Mouse (Mus musculus) stomach, postnatal 0 days (tissue): ENCODE results near the gene Actr1a.

ENCODE experiments used
- CTCF ChIP-seq: IDR thresholded peaks from 2 replicates; pipeline ENCODE4 v1.5.1; 2016; ENCODE audit warnings: antibody characterized with exemption, low read depth, mild to moderate bottlenecking, moderate library complexity
- EP300 ChIP-seq: optimal IDR thresholded peaks from 2 replicates; pipeline ENCODE3; 2016; ENCODE audit warnings: antibody characterized with exemption

DNA sequence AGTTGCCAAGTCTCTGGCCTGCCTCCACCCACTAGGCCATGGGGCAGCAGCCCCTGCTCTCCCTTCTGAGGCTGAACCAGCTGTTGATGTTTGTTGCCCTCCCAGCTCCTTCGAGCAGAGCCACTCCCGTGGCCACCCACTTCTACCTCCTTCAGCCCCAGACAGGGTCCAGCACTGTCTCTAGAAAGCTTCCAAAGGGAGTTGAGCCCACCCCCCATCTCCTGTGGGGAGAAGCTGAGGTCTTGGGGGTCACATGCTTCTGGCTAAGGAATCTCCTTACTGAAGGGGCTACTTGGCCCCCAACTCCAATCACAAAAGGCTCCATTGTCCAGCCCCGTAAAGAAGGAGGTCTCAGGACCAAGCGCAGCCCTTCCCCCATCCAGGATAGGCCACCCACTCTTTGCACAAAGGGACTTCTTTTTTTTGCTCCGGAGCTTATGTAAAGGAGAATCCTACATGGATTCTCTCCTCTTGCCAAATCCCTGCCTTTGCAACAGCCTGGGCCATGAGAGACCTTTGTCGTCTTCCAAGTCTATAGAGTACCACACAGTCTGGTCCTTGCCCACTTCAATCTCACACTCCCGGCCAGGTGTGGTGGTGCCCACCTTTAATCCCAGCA lies 62.7 kb downstream of the Actr1a start:
- TF ChIP-seq CTCF: no peak
- no peak for TF ChIP-seq EP300
